Mouse (Mus musculus): ENCODE measurements at regions not wholly inside any gene's neighbourhood (a gene's known extent, or its start where the extent isn't known, plus 50 kb on each side); places are given as distances from the start of the nearest gene placed in this dataset.

DNA sequence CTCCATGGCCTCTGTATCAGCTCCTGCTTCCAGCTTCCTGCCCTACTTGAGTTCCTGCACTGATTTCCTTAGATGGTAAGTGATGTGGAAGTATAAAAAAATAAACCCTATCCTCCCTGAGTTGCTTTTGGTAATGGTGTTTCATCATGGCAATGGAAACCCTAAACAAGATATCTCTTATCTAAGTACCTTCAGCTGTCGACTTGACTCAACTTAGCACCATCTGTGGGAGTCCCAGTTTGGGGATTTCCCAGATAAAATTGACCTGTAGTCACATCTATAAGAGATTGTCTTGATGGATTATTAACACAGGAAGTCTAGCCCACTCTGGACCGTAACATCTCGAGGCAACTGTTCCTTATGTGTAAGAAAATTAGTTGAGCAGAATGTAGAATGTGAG is 570.2 kb upstream of the Gm10306 start:
- no peak for DNase-seq (ENCODE audit: low read depth, low spot score)

DNA sequence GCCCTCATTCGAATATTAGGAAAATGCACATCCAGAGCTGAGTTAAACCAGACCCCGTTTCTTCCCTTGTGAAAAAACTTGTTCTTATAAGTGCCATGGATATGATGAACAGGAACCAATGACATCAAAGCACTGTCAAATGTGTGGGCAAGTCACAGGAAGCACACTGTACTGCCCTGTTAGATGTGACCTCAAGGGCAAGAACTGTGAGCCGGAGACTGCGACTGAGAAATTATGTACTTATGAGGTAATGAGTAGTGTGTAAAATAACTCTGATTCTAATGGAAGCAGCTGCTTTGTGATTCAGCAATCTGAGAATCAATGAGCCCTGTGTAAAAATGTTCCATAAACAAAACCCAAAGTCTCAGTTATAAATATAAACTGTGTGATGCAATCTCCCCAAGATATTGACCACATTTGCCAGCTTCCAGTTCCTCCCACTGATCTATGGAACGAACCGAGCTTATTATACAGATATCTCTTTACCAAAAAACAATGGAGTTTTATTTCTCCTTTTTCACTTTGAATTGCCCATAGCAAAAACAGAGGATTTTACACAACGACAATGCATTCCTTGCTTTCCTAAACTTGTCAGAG is 566.0 kb upstream of the Gm10306 start:
- DNase-seq (ENCODE audit: low read depth, low spot score): no peak

DNA sequence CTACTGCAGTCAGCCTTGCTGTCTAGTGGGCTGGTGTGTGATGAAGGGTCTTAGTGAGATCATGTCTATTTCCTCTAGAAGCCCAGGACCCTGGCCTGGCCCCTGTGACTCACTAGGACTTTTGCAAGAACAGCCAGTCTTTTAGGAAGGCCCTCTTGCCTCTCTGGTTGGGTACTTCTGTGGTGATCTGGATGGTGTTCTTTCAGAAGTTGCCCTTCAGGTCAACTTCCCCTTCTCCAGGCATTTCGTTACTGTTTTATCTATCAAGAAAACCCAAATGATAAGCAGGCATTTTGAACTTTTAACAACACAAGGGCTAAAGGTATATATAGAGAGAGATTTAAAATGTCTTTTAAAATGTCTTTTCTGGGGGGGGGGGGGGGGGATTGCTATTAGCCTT is 550.5 kb upstream of the Gm10306 start:
- no peak for DNase-seq (ENCODE audit: low read depth, low spot score)

GRCm38 (mm10) chr4:94007088-94007768 is 549.1 kb upstream of the Gm10306 start:
- peak; percentile 49 for DNase-seq (ENCODE audit: low read depth, low spot score)

GRCm38 (mm10) chr4:94015713-94016112 is 540.6 kb upstream of the Gm10306 start:
- DNase-seq (ENCODE audit: low read depth, low spot score): no peak

- no peak for DNase-seq (ENCODE audit: low read depth, low spot score)
Observed at GRCm38 (mm10) chr4:94017702-94018101, 538.6 kb upstream of the Gm10306 start.

- DNase-seq (ENCODE audit: low read depth, low spot score): no peak
Observed at GRCm38 (mm10) chr4:94049629-94050310, 506.6 kb upstream of the Gm10306 start.

DNA sequence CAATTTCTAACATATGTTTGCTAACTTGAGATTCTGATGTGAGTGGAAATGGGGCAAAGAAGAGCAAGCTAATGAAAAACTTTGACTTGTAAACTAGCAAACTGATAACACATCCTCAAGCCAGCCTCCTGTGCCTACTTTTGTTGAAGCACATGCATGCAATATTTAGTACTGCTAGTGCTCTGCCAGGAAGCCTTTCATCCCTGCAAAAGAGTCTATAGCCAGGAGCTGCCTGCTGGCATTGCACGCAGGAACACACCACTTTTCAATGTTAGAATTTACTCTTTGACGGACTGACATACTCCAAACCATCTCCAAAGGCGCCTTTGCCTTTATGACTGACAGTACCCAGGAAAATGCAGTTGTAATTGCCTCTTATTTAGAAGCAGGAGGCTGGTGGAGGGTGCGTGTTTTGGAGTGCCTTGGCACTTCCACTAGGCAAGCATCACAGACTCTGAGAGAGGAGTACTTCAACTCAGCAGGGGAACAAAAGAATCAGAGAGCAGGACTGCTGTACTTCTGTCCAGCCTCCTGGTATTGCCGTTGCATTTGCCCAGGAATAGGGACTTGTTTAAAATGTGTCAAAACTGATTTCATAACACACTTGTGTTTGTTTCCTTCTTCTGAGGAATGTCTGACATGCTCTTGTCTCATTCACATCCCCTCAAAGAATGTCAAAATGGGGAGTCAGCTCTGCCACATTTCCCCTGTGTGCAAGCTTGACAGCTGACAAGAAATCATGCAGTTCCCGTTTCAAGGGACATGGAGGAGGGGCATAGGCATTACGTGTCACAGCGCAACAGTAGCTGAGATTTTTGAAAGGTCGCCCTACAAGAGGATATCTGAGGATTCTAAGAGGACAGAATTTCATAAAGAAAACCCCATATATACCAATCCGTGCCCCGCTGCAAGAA is 503.8 kb upstream of the Gm10306 start:
- DNase-seq (ENCODE audit: low read depth, low spot score): no peak

DNA sequence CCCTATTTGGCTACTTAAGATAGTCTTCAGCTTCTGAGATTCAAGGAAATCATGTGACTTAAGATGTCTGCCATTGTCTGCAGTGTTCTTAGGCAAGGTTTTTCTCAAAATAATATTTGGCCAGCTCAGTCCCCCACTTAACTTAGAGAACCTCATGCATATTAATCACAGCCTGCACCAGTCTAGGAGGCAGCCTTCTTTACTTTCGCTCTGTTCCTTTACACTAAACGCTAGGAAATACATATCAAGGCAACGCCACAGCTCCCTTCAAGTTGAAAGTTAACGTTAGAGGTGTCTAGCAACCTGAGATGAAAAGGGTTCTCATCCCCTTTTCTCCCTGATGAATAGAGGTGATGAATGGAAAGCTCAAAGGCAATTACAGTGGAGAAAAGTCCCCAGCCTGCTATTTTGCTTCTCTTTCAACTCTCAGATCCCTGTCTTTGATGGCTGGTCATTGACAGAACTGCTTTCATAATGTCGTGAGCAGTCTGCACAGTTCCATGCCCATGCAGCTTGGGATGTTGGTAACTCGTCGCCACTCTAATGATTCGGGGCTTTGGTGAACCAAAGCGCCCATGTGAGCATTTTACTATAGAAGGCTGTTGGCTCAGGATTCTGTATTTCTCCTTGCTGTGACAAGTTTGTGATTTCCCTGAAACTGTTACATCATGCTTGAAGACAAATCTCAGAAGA is 483.0 kb upstream of the Gm10306 start:
- no peak for DNase-seq (ENCODE audit: low read depth, low spot score)

DNA sequence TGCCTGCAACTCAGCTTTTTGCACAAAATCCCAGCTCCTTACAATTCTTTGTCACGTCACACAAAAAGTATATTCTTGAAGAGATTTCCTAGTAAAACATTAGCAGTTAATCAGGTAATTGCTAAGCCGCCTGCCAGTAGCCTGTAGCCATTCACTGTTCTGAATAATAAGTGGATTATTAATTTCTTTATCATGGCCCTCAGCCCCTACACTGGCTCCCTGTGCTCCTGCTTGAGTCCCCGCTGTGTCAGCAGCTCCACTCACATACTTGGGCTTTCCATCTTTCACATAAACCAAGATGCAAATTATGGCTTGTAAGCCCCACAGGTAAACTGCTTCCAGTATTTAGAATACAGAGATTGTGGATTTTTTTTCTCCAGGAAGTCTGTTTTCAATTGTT is 473.5 kb upstream of the Gm10306 start:
- no peak for DNase-seq (ENCODE audit: low read depth, low spot score)

DNA sequence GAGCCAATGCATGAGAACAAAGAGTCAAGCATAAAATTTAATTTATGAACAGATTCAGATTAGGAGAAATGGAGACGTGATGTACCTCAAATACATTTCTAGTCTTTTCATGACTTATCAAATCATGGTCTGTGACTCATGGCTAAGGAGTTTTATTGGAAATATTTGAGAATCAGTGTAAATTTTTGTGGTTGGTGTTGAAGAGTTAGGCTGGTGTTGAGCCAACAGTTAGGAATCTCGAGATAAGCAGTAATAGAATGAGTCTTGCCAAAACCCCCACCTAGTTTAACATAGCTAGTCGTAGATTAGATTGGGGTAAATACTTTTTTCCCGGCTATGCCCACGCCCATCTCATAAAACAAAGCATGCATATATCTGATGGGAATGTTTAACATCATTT is 462.0 kb upstream of the Gm10306 start:
- DNase-seq (ENCODE audit: low read depth, low spot score): no peak

DNA sequence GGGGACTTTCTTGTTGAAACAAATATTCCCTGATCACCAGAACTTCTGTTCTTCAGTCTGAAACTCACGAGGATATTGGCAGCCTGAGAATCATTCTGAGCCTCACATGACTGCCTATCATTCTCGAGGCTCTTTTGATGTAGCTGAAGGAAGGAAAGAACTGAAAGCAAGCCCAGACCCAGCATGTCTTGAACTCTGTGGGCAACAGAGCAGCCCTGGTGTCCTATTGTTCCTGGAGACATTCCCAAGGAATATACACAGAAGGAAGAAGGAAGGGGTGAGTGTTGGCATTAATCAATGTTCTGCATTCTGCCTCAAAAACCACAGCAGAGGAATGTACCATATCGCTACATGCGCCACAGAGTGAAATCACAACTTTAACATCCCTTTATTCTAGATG is 449.4 kb upstream of the Gm10306 start:
- no peak for DNase-seq (ENCODE audit: low read depth, low spot score)

DNA sequence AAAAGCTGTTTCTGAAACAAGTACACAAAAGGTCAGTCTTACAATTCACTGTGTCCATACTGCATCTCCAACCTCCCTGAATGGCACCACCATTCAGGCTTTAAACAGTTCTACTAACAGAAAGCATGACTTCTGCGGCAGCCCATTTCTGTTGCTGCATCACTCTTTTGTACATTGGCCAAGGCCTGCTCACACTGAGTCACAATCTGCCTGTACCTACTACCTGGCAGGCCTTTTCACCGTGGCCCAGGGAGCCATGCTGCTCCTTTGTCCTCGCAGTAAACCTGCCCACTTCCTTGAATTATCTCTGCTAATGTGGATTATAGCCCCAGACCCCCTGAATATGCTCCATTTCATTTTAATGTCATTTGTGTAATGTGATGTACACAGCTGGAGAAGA is 439.5 kb upstream of the Gm10306 start:
- DNase-seq (ENCODE audit: low read depth, low spot score): no peak

GRCm38 (mm10) chr4:94124177-94124576 is 432.2 kb upstream of the Gm10306 start:
- peak; percentile 82 for DNase-seq (ENCODE audit: low read depth, low spot score)

DNA sequence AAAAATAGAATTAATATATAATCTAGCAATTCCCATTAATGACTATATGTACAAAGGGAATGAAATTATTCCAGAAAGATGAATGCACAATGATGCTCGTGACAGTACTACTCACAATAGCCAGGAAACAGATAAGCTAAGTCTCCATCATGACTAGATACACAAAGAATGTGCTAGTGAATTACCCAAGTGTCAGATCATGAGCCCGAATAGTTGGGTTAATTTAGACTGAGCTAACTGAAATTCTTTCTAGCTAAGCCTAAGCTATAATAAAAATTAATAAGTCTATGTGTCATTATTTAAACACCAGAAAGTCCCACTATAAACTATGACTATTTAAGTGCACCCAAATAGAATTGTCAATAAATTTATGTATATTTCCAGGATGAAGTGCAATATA is 418.4 kb upstream of the Gm10306 start:
- DNase-seq (ENCODE audit: low read depth, low spot score): no peak

GRCm38 (mm10) chr4:94144901-94145801 is 411.2 kb upstream of the Gm10306 start:
- DNase-seq (ENCODE audit: low read depth, low spot score): no peak

- no peak for DNase-seq (ENCODE audit: low read depth, low spot score)
Observed at GRCm38 (mm10) chr4:94147964-94148533, 408.3 kb upstream of the Gm10306 start.

- no peak for DNase-seq (ENCODE audit: low read depth, low spot score)
Observed at GRCm38 (mm10) chr4:94149056-94149455, 407.3 kb upstream of the Gm10306 start.

- DNase-seq (ENCODE audit: low read depth, low spot score): no peak
Observed at GRCm38 (mm10) chr4:94160620-94161019, 395.7 kb upstream of the Gm10306 start.

DNA sequence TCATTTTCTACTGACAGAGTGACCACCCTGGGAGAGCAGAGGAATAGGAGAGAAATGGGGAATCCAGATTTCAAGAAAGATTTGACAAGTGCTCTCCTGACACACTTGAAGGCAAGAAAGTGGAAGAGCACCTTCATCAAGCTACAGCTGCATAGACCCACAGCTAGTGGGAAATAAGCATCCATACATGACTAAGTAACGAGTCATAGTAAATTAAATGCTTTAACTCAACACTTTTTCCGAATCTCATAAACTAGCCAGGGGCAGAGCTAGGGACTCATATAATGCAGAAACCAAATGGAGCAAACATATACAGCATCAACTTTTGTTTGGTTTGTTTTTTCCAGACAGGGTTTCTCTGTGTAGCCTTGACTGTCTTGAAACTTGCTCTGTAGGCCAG is 383.2 kb upstream of the Gm10306 start:
- no peak for DNase-seq (ENCODE audit: low read depth, low spot score)

Data from ES-CJ7 (cell line).